Mouse (Mus musculus): ENCODE results near the gene Pth1r. TPM values are rescaled to one million over a fixed set of nuclear protein-coding genes. Genes with fewer than 3 reads are reported as not detected.

Gene Pth1r
- total and polyA plus RNA-seq, 3 experiments = 0.15 to 0.77 TPM; not detected in 1

DNA sequence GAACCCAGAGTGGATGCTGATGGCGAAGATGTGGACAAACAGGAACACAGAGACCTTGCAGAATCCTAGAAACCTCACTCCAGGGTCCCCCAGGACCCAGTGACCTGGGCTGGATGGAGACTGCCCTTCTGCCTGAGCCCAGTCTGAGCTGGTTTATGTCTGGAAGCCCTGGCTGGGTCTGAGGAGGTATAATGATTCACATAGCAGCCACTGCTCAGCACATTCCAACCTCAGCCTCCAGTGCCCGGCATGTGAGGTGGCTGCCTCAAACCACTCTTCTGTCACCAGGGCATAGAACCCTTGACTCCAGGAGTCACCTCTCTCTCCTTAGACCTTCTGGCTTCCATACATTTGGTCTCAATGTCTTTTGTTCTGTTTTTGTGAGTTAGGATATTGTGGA is 1.5 kb upstream of the Pth1r start:
- H3K79me2 ChIP-seq (ENCODE audit: control insufficient read depth, insufficient read depth, low read length, poor library complexity) = no peaks in the 10 kb centered on the region
- TF ChIP-seq ETS1 (IDR thresholded peaks at IDR 0.05; ENCODE audit: low read depth, low read length) = no peak
- no peak for TF ChIP-seq MAFK (IDR thresholded peaks at IDR 0.05; ENCODE audit: borderline replicate concordance, low read depth, low read length)
- no peak for TF ChIP-seq BHLHE40 (IDR thresholded peaks at IDR 0.05; ENCODE audit: borderline replicate concordance, low read depth, low read length)
- no peak for TF ChIP-seq MYC (IDR thresholded peaks at IDR 0.05; ENCODE audit: low read depth, low read length)
- no peak for TF ChIP-seq SMC3 (IDR thresholded peaks at IDR 0.05; ENCODE audit: low read depth, low read length)
- TF ChIP-seq CHD1 (IDR thresholded peaks at IDR 0.05; ENCODE audit: low read depth, low read length) = no peak
- no peak for TF ChIP-seq HCFC1 (IDR thresholded peaks at IDR 0.05; ENCODE audit: low read depth, low read length)
- TF ChIP-seq MXI1 (IDR thresholded peaks at IDR 0.05; ENCODE audit: low read depth, low read length) = no peak
- TF ChIP-seq MEF2A (IDR thresholded peaks at IDR 0.05; ENCODE audit: extremely low read depth, insufficient replicate concordance, low read depth, low read length, poor library complexity, severe bottlenecking) = no peak
- no peak for TF ChIP-seq TAL1 (IDR thresholded peaks at IDR 0.05; ENCODE audit: low read length)
- no peak for TF ChIP-seq POLR2AphosphoS5 (IDR thresholded peaks at IDR 0.05; ENCODE audit: borderline replicate concordance, low read depth, low read length)
- no peak for TF ChIP-seq TBP (IDR thresholded peaks at IDR 0.05; ENCODE audit: low read depth, low read length)
- no peak overlapping the region for H3K9ac ChIP-seq (ENCODE audit: control insufficient read depth, low read depth, low read length, poor library complexity, severe bottlenecking)
- no peaks in the 10 kb centered on the region for H3K36me3 ChIP-seq (ENCODE audit: control insufficient read depth in 1 of 2, insufficient read depth in 2 of 2, low read length in 2 of 2)
- H3K27ac ChIP-seq (ENCODE audit: control insufficient read depth, low read depth, low read length) = no peak overlapping the region
- DNase-seq (ENCODE audit: low read depth, low spot score) = no peak
- no peaks in the 10 kb centered on the region for H3K4me1 ChIP-seq (ENCODE audit: control insufficient read depth in 1 of 2, insufficient read depth in 2 of 2, low read length in 2 of 2)
- no peaks in the 10 kb centered on the region for H3K9me3 ChIP-seq (replicated peaks; ENCODE audit: insufficient read depth, low read length)
- H3K27me3 ChIP-seq (ENCODE audit: control insufficient read depth in 1 of 2, insufficient read depth in 2 of 2, low read length in 2 of 2) = peaks cover 4% of the 10 kb centered on the region in 2 experiments
- no peak overlapping the region for H3K4me3 ChIP-seq (ENCODE audit: control insufficient read depth in 1 of 2, insufficient read depth in 1 of 2, low read depth in 2 of 2, low read length in 2 of 2)

DNA sequence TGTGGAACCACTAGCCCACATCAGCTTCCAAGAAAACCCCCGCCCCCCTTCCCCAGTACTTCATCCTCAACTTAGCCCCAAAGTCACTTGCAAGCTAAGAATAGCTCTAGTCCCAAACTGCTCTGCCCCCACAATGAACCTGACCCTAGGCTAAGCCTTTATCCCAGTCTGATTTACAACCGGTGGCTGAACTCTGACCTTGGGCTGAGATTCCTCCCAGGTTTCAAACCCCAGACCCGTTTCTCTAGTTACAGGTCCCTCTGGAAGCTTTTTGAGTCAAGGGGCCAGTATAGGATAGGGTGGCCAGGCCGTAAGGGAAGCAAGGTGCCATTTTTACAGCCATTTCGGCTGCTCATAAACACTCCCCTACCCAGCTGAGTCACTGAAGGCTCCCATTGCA is 707 bp downstream of the Pth1r start:
- Histone ChIP-seq H3K36me3 (ENCODE audit: control insufficient read depth in 1 of 2, insufficient read depth in 2 of 2, low read length in 2 of 2) (no peaks in the 10 kb centered on the region), H3K9ac (ENCODE audit: control insufficient read depth, low read depth, low read length, poor library complexity, severe bottlenecking) (no peak overlapping the region), H3K4me1 (ENCODE audit: control insufficient read depth in 1 of 2, insufficient read depth in 2 of 2, low read length in 2 of 2) (no peaks in the 10 kb centered on the region), H3K27ac (ENCODE audit: control insufficient read depth, low read depth, low read length) (no peak overlapping the region), H3K9me3 (replicated peaks; ENCODE audit: insufficient read depth, low read length) (no peaks in the 10 kb centered on the region), H3K27me3 (ENCODE audit: control insufficient read depth in 1 of 2, insufficient read depth in 2 of 2, low read length in 2 of 2) (peaks cover 3 to 4% of the 10 kb centered on the region in 2 experiments), H3K4me3 (ENCODE audit: control insufficient read depth in 1 of 2, insufficient read depth in 1 of 2, low read depth in 2 of 2, low read length in 2 of 2) (no peak overlapping the region), H3K79me2 (ENCODE audit: control insufficient read depth, insufficient read depth, low read length, poor library complexity) (no peaks in the 10 kb centered on the region)
- no peak for DNase-seq (ENCODE audit: low read depth, low spot score)
- no peak for TF ChIP-seq JUND (IDR thresholded peaks at IDR 0.05; ENCODE audit: low read depth, low read length)

DNA sequence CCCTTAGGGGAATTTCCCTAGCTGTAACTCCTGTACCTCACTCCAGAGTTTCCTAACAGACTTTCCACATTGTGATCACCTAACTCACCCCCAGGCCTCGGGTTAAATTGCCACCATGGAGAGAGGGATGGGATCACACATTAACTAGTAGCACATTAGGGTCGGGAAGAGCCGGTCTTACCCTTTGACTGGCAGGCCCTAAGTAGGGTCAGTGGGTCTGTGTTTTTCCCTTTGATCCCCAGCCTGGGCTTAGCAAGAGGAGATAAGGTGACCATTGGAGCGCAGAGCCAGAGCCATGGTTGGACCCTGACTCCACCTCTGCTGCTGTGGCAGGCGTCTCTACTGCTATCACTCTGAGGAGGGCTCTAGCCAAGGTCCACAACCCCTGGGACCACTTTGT is 1.2 kb downstream of the Pth1r start:
- no peak overlapping the region for H3K27ac ChIP-seq (ENCODE audit: control insufficient read depth, low read depth, low read length)
- no peak overlapping the region for H3K4me3 ChIP-seq (ENCODE audit: control insufficient read depth in 1 of 2, insufficient read depth in 1 of 2, low read depth in 2 of 2, low read length in 2 of 2)
- no peaks in the 10 kb centered on the region for H3K9me3 ChIP-seq (replicated peaks; ENCODE audit: insufficient read depth, low read length)
- no peaks in the 10 kb centered on the region for H3K79me2 ChIP-seq (ENCODE audit: control insufficient read depth, insufficient read depth, low read length, poor library complexity)
- H3K4me1 ChIP-seq (ENCODE audit: control insufficient read depth in 1 of 2, insufficient read depth in 2 of 2, low read length in 2 of 2) = no peaks in the 10 kb centered on the region
- no peaks in the 10 kb centered on the region for H3K36me3 ChIP-seq (ENCODE audit: control insufficient read depth in 1 of 2, insufficient read depth in 2 of 2, low read length in 2 of 2)
- H3K27me3 ChIP-seq (ENCODE audit: control insufficient read depth in 1 of 2, insufficient read depth in 2 of 2, low read length in 2 of 2) = peaks cover 2 to 4% of the 10 kb centered on the region in 2 experiments; a peak in 3 of 4 replicates
- no peak for DNase-seq (ENCODE audit: low read depth, low spot score)
- H3K9ac ChIP-seq (ENCODE audit: control insufficient read depth, low read depth, low read length, poor library complexity, severe bottlenecking) = no peak overlapping the region
- no peak for TF ChIP-seq GABPA (IDR thresholded peaks at IDR 0.05; ENCODE audit: low read depth, low read length)
- TF ChIP-seq POLR2A (IDR thresholded peaks at IDR 0.05; ENCODE audit: control insufficient read depth in 1 of 2, insufficient read depth in 1 of 2, low read depth in 1 of 2, low read length in 2 of 2, poor library complexity in 1 of 2) = no peak
- no peak for TF ChIP-seq ETS1 (IDR thresholded peaks at IDR 0.05; ENCODE audit: low read depth, low read length)
- TF ChIP-seq ELF1 (IDR thresholded peaks at IDR 0.05; ENCODE audit: low read depth, low read length) = no peak
- no peak for TF ChIP-seq TBP (IDR thresholded peaks at IDR 0.05; ENCODE audit: low read depth, low read length)
- no peak for TF ChIP-seq BHLHE40 (IDR thresholded peaks at IDR 0.05; ENCODE audit: borderline replicate concordance, low read depth, low read length)
- TF ChIP-seq HCFC1 (IDR thresholded peaks at IDR 0.05; ENCODE audit: low read depth, low read length) = no peak
- no peak for TF ChIP-seq NRF1 (IDR thresholded peaks at IDR 0.05; ENCODE audit: insufficient read depth, low read depth, low read length, poor library complexity, severe bottlenecking)
- TF ChIP-seq KAT2A (conservative IDR thresholded peaks at IDR 0.05; ENCODE audit: low read depth, low read length) = no peak
- TF ChIP-seq TAL1 (IDR thresholded peaks at IDR 0.05; ENCODE audit: low read length) = no peak
- TF ChIP-seq MEF2A (IDR thresholded peaks at IDR 0.05; ENCODE audit: extremely low read depth, insufficient replicate concordance, low read depth, low read length, poor library complexity, severe bottlenecking) = no peak
- TF ChIP-seq E2F4 (IDR thresholded peaks at IDR 0.05; ENCODE audit: borderline replicate concordance, low read depth, low read length) = no peak
- TF ChIP-seq RAD21 (IDR thresholded peaks at IDR 0.05; ENCODE audit: low read depth, low read length) = no peak
